Mouse (Mus musculus): Measurements from ENCODE around the gene Fdxr.
A peak's percentile ranks its signal among the peaks of the same experiment; 100 is the strongest.

DNA sequence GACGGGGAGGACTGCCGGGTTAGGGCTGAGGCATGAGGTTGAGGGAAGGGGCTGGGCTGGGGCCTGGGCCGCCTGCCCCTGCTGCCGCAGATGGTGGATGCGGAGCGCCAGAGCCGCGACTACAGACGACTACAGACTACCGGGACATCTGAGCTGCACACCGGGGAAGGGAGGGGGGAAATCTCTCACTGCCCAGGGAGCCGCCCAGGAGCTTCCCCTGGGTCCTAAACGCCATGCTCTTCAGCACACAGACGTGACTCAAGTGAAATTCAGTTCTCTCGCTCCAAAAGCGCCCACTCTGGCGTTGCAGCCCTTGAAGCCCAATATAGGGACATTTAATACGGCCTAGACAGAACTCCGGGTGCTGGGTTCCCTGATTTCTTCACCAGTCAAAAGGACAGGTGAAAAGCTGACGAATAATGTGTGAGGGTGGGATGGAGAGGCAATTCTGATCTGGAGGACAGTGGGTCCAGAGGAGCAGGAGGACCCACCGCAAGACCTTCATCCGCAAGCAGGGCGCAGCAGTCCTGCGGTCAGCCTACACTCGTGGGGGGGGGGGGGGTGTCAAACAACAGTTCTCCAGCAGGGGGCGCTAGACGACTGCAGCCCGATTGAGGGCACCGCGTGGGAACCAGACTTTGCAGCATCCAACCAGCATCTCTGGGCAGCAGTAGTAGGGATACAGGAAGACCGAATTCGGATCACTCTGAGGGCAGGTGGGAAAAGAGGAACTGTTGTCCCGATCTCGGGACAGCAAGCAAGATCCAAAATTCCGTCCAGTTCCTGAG, 45.2 kb upstream of the Fdxr start, which contains the start of gene Ush1g:
- TF ChIP-seq CTCF (IDR thresholded peaks at IDR 0.05; ENCODE audit: low read depth, low read length) (peak; percentile 82), POLR2A (IDR thresholded peaks at IDR 0.05; ENCODE audit: extremely low read depth, insufficient read depth, low read length) (no peak)

All from liver, adult 2 months (tissue).